Mouse (Mus musculus): ENCODE data around the gene Rgs5. TPM values are rescaled to one million over a fixed set of nuclear protein-coding genes. Genes with fewer than 3 reads are reported as not detected.

Rgs5 gene
- total RNA-seq, 2 experiments from 2014 or later: 179 to 211 TPM

- no peak for DNase-seq
Measured at GRCm38 (mm10) chr1:169730599-169731100, 75.3 kb downstream of the Rgs5 start.

DNA sequence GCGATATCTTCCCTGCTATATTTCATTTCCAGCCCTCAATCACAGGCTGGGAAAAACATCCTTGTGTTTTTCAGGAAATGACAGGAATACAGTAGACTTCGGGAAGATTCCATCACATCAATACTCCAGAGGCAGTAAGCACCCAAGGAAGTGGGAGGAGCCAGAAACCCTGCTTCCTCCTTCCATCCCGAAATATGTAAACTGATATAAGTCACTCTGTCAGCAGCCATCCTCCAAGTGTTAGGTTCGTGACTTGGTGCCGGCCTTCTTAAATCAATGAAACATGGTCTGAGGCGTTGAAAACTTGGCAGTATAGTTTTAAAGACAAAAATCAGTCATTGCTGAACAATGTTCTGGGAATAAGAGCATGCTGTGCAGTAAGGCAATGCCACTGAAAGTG, 80.8 kb downstream of the Rgs5 start:
- no peak for DNase-seq

DNA sequence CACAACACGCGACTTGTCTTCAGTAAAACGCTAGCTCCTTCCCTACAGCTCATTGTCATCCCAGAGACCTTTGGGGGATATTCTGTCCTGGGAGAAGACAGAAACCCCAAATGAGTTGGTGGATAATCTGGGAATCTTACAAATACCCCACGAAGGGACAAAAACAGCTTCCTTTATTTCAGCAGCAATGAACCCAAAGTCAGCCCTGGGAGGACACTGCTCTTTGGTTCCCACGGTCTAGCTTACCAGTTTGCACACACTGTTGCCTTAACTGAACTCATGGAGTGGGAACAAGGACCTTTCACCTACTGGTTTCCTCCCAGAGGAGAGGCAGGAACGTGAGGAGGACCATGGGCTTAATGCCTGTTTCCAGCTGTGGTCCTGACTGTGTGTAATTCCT, 81.9 kb downstream of the Rgs5 start:
- DNase-seq: peak; percentile 12

DNA sequence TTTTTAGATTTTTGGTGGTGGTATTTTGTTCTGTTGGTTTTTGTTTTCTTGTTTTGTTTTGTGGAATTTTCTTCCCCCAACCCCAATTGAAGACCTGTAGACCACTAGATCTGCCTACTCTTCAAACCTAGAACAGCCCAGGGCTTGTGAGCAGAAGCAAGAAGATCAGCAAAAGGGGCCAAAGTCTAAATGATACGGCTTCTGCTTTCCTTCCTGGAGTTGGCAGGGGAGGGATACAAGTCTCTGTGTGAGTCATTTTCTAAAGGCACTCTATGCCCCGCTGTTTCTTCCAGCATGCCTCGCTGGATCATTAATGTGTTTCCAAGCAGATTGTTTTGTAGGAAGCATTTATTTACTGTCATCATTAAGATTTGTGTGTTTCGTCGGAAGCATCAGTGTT, 85.8 kb downstream of the Rgs5 start:
- no peak for DNase-seq

Other genes with a start within 250 kb of the Rgs5 start
- 10 to 100 TPM; 35.8 to 41.8 TPM for gene Nuf2, start 124.0 kb upstream of the Rgs5 start, total RNA-seq (2021)
- 1 to 10 TPM; 7.3 to 9.8 TPM for gene Rgs4, start 92.1 kb downstream of the Rgs5 start, total RNA-seq (2021)